Mouse (Mus musculus) ES-Bruce4 (cell line): ENCODE measurements around the gene Ptpn12.

Source experiments
- CTCF ChIP-seq: IDR thresholded peaks from one replicate; pipeline ENCODE4 v1.8.1; 2011; ENCODE audit warnings: low read depth, low read length
- EP300 ChIP-seq: IDR thresholded peaks from 2 replicates; pipeline ENCODE4 v1.6.1; 2011; ENCODE audit warnings: low read depth, low read length; ENCODE audit not compliant: insufficient read depth
- POLR2A ChIP-seq: IDR thresholded peaks from one replicate; pipeline ENCODE4 v1.8.1; 2011; ENCODE audit warnings: low read length; ENCODE audit not compliant: insufficient read depth

- no peak for TF ChIP-seq CTCF
- TF ChIP-seq POLR2A = no peak
- TF ChIP-seq EP300 = no peak
Observed at GRCm38 (mm10) chr5:21057217-21057616, 1.5 kb upstream of the Ptpn12 start.
